Mouse (Mus musculus) neural tube, embryonic 11.5 days (tissue): ENCODE data around the gene Arhgap22. TPM values are rescaled to one million over a fixed set of nuclear protein-coding genes. Genes with fewer than 3 reads are reported as not detected.

Experiments used
- ATAC-seq: fragments of 200-750 bp; cut with Nextera tagmentation; 2 replicates; pipeline ENCODE4 v1.8.0; 2017; ENCODE audit warnings: moderate number of reproducible peaks, mild to moderate bottlenecking, moderate TSS enrichment, moderate library complexity; ENCODE audit not compliant: insufficient read depth, low FRiP score, low TSS enrichment
- DNase-seq: peaks from one replicate; pipeline ENCODE4 v3.0.0-alpha.2; 2015; ENCODE audit warnings: low spot score
- H3K27ac ChIP-seq: fragments of 300-500 bp; sonication (generic); 2 replicates; pipeline ENCODE4 v1.5.1; 2014; ENCODE audit warnings: low read depth, mild to moderate bottlenecking, low read length
- H3K27me3 ChIP-seq: fragments of 300-500 bp; sonication (generic); 2 replicates; pipeline ENCODE4 v1.6.1; 2014; ENCODE audit warnings: mild to moderate bottlenecking, low read length, mixed read lengths; ENCODE audit not compliant: control insufficient read depth, insufficient read depth
- H3K36me3 ChIP-seq: fragments of 300-500 bp; sonication (generic); 2 replicates; pipeline ENCODE4 v1.6.1; 2014; ENCODE audit warnings: mild to moderate bottlenecking, low read length, moderate library complexity, mixed read lengths; ENCODE audit not compliant: control insufficient read depth, insufficient read depth
- H3K4me1 ChIP-seq: fragments of 300-500 bp; sonication (generic); 2 replicates; pipeline ENCODE4 v1.6.1; 2014; ENCODE audit warnings: low read length, mixed read lengths; ENCODE audit not compliant: control insufficient read depth, insufficient read depth
- H3K4me2 ChIP-seq: fragments of 300-500 bp; sonication (generic); 2 replicates; pipeline ENCODE4 v1.6.1; 2014; ENCODE audit warnings: low read depth, mild to moderate bottlenecking, moderate library complexity
- H3K4me3 ChIP-seq: fragments of 300-500 bp; sonication (generic); 2 replicates; pipeline ENCODE4 v1.5.1; 2014; ENCODE audit warnings: low read depth, low read length
- H3K9ac ChIP-seq: fragments of 300-500 bp; sonication (generic); 2 replicates; pipeline ENCODE4 v1.6.1; 2014; ENCODE audit warnings: mild to moderate bottlenecking, low read length
- H3K9me3 ChIP-seq: fragments of 300-500 bp; sonication (generic); 2 replicates; pipeline ENCODE4 v1.6.1; 2016; ENCODE audit warnings: low read length; ENCODE audit not compliant: control insufficient read depth
- WGBS: fragments of 180-500 bp; shearing (Covaris S2); extraction: QIAGEN DNeasy Blood & Tissue Kit; methylation state at CpG from one replicate; pipeline ENCODE4 v1.1.7; 2014; 5-methylcytosine and 5-hydroxymethylcytosine counted together
- polyA plus RNA-seq: library from polyadenylated mRNA; unstranded; fragments of >200 nt; fragmentation: Nextera tagmentation; extraction: Ambion mirVana; gene quantifications from 2 replicates; pipeline ENCODE4 v1.2.1, GENCODE M21; 2014

Gene Arhgap22
- polyA plus RNA-seq, 1 experiment from 2014 or later: 4.6 TPM

- Histone ChIP-seq H3K36me3 (no peaks in the 10 kb centered on the region), H3K27me3 (peaks cover 24% of the 10 kb centered on the region), H3K9ac (peak overlapping the region; percentile 19), H3K4me2 (peak overlapping the region; percentile 93), H3K4me3 (peak overlapping the region; percentile 54), H3K9me3 (no peaks in the 10 kb centered on the region), H3K4me1 (no peaks in the 10 kb centered on the region), H3K27ac (no peak overlapping the region)
- DNase-seq: peak; percentile 89
- ATAC-seq: peak; percentile 78
- WGBS: under 1% methylated on average over 100 of the region's 106 CpGs
These were observed 106.0 kb downstream of the Arhgap22 start for GRCm38 (mm10) chr14:33319541-33320521.

DNA sequence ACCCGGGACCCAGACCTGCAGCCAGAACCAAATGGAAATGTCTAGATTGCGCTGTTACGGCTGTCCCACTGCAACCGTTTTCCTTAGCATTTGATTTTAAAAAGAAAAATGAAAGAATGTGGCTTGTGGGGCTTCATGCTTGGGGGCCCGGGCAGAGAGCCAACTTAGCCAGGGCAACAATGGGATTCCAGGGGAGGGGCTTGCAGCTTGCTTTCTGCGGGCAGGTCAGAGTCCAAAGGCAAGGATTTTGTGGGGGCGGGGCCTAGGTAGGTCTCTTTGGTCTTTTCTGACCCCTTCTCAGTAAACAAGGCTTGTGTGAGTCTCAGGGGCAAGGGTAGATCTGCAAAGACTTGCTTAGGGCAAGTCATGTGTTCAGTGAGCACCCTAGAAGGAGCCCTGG is 107.0 kb downstream of the Arhgap22 start:
- no peak for ATAC-seq
- no peak overlapping the region; the same call in 1 of the 2 replicates for H3K4me2 ChIP-seq
- DNase-seq: no peak
- H3K9me3 ChIP-seq: no peaks in the 10 kb centered on the region
- H3K27me3 ChIP-seq: peaks cover 24% of the 10 kb centered on the region
- no peak overlapping the region for H3K4me3 ChIP-seq
- WGBS: 17% methylated on average over 7 of the region's 7 CpGs
- H3K36me3 ChIP-seq: no peaks in the 10 kb centered on the region
- no peaks in the 10 kb centered on the region for H3K4me1 ChIP-seq
- H3K9ac ChIP-seq: no peak overlapping the region
- no peak overlapping the region for H3K27ac ChIP-seq

GRCm38 (mm10) chr14:33322661-33323088 is 108.8 kb downstream of the Arhgap22 start:
- no peaks in the 10 kb centered on the region for H3K4me1 ChIP-seq
- no peaks in the 10 kb centered on the region for H3K36me3 ChIP-seq
- no peak overlapping the region for H3K9ac ChIP-seq
- no peak overlapping the region for H3K27ac ChIP-seq
- H3K9me3 ChIP-seq: no peaks in the 10 kb centered on the region
- no peak for ATAC-seq
- no peak overlapping the region for H3K4me3 ChIP-seq
- peaks cover 24% of the 10 kb centered on the region for H3K27me3 ChIP-seq
- 24% methylated on average over 7 of the region's 7 CpGs for WGBS
- peak; percentile 71 for DNase-seq
- H3K4me2 ChIP-seq: no peak overlapping the region

DNA sequence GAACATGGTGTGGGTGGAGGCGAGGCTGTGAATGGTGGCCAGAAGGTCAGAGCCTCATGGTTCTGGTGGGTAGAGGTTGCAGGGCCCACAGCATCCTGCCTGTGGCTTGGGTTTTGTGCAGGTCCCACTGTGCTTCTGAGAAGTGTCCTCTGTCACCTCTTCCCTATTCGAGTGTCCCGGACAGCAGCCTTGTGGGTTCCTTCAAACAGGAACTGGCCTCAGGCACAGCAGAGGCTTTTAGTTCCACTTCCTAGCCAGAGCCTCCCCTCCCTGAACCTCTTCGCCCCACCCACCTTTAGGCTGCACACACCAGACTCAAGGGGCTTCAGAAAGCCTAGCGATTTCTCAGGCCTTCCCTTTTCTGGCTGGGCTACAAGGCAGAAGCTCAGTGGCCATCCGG is 110.7 kb downstream of the Arhgap22 start:
- no peak overlapping the region for H3K9ac ChIP-seq
- ATAC-seq (no peak), DNase-seq (no peak)
- H3K36me3 ChIP-seq: no peaks in the 10 kb centered on the region
- no peak overlapping the region for H3K4me3 ChIP-seq
- no peaks in the 10 kb centered on the region for H3K4me1 ChIP-seq
- no peaks in the 10 kb centered on the region for H3K9me3 ChIP-seq
- H3K27ac ChIP-seq: no peak overlapping the region
- no peak overlapping the region for H3K4me2 ChIP-seq
- H3K27me3 ChIP-seq: peaks cover 20% of the 10 kb centered on the region
- 77% methylated on average over 6 of the region's 6 CpGs for WGBS

GRCm38 (mm10) chr14:33328369-33328768 is 114.5 kb downstream of the Arhgap22 start:
- Histone ChIP-seq H3K9me3 (no peaks in the 10 kb centered on the region), H3K36me3 (no peaks in the 10 kb centered on the region), H3K4me2 (no peak overlapping the region), H3K27ac (no peak overlapping the region), H3K9ac (no peak overlapping the region), H3K4me3 (no peak overlapping the region), H3K27me3 (no peaks in the 10 kb centered on the region), H3K4me1 (no peaks in the 10 kb centered on the region)
- DNase-seq (no peak), ATAC-seq (no peak)
- WGBS: 39% methylated on average over 5 of the region's 5 CpGs

- no peaks in the 10 kb centered on the region for H3K27me3 ChIP-seq
- ATAC-seq: no peak
- no peak overlapping the region for H3K27ac ChIP-seq
- DNase-seq: no peak
- no peak overlapping the region for H3K4me2 ChIP-seq
- 89% methylated on average over 5 of the region's 5 CpGs for WGBS
- no peak overlapping the region for H3K9ac ChIP-seq
- H3K9me3 ChIP-seq: no peaks in the 10 kb centered on the region
- H3K4me3 ChIP-seq: no peak overlapping the region
- H3K36me3 ChIP-seq: no peaks in the 10 kb centered on the region
- no peaks in the 10 kb centered on the region for H3K4me1 ChIP-seq
These were observed 115.5 kb downstream of the Arhgap22 start for GRCm38 (mm10) chr14:33329297-33329805.

DNA sequence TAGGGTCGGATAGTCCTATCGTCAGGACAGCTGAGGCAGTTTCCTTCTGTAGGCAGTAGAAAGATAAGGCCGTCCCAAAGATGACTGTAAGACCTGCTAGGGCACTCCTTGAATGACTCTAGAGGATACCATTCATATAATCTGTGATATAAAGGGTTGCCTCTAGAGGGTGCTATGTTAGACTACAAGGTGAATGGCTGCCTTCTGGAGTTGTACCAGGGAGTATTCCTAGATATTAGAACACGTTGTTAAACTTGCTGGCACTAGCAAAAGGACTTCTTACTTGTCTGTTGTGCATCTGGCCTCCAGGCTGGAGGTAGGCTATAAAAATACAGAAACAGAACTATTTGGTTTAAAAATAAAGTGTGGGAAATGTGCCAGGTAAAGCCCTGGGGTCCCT is 117.2 kb downstream of the Arhgap22 start:
- no peak for ATAC-seq
- Histone ChIP-seq H3K9ac (no peak overlapping the region), H3K4me3 (no peak overlapping the region), H3K4me2 (no peak overlapping the region), H3K27me3 (no peaks in the 10 kb centered on the region), H3K27ac (no peak overlapping the region), H3K4me1 (no peaks in the 10 kb centered on the region), H3K36me3 (no peaks in the 10 kb centered on the region), H3K9me3 (no peaks in the 10 kb centered on the region)
- 57% methylated on average over 4 of the region's 4 CpGs for WGBS
- DNase-seq: no peak

DNA sequence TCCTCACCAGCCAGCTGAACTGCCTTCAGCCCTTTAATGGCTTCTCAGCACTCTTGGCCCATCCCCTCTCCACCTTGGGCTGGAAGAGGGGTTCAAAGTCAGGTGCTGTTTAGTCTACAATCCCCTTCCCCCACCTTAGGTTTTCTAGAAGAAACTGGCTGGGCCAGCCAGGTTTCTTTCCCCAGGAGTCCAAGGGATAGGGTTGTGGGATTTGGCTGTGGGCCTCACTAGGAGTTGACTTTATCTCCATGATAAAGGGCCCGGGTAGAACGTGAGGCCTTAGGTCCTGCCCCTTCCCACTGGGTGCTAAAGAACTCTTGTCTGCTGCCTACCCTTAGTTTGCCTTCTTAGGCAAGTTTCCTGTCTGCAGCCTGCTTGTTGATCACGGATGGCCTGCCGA is 117.8 kb downstream of the Arhgap22 start:
- Histone ChIP-seq H3K4me1 (no peaks in the 10 kb centered on the region), H3K9ac (no peak overlapping the region), H3K4me3 (no peak overlapping the region), H3K9me3 (no peaks in the 10 kb centered on the region), H3K27me3 (no peaks in the 10 kb centered on the region), H3K27ac (no peak overlapping the region), H3K4me2 (no peak overlapping the region), H3K36me3 (no peaks in the 10 kb centered on the region)
- DNase-seq (no peak), ATAC-seq (no peak)
- WGBS: 43% methylated on average over 4 of the region's 4 CpGs

GRCm38 (mm10) chr14:33333833-33334232 is 120.0 kb downstream of the Arhgap22 start:
- Histone ChIP-seq H3K9me3 (no peaks in the 10 kb centered on the region), H3K27me3 (no peaks in the 10 kb centered on the region), H3K36me3 (no peaks in the 10 kb centered on the region), H3K4me2 (no peak overlapping the region), H3K9ac (no peak overlapping the region), H3K4me3 (no peak overlapping the region), H3K27ac (no peak overlapping the region), H3K4me1 (no peaks in the 10 kb centered on the region)
- 88% methylated on average over 4 of the region's 4 CpGs for WGBS
- peak; percentile 49 for DNase-seq
- ATAC-seq: no peak
